Mouse (Mus musculus) midbrain, embryonic 14.5 days (tissue): ENCODE data around the gene Senp6. TPM values are rescaled to one million over a fixed set of nuclear protein-coding genes. Genes with fewer than 3 reads are reported as not detected.

ENCODE experiments used
- ATAC-seq: fragments of 200-750 bp; cut with Nextera tagmentation; 2 replicates; pipeline ENCODE4 v1.8.0; 2017; ENCODE audit warnings: moderate number of reproducible peaks, moderate library complexity; ENCODE audit not compliant: low FRiP score, low TSS enrichment
- DNase-seq: peaks from one replicate; pipeline ENCODE4 v3.0.0-alpha.2; 2015
- H3K27ac ChIP-seq: fragments of 300-500 bp; sonication (generic); replicated peaks from 2 replicates; pipeline ENCODE4 v1.5.1; 2014; ENCODE audit warnings: mild to moderate bottlenecking, low read depth, low read length, moderate library complexity
- H3K27me3 ChIP-seq: fragments of 300-500 bp; sonication (generic); 2 replicates; pipeline ENCODE4 v1.6.1; 2014; ENCODE audit warnings: low read length, control low read depth, mixed read lengths; ENCODE audit not compliant: control insufficient read depth, insufficient read depth
- H3K36me3 ChIP-seq: fragments of 300-500 bp; sonication (generic); 2 replicates; pipeline ENCODE4 v1.6.1; 2014; ENCODE audit warnings: low read length, control low read depth; ENCODE audit not compliant: control insufficient read depth, insufficient read depth
- H3K4me1 ChIP-seq: fragments of 300-500 bp; sonication (generic); 2 replicates; pipeline ENCODE4 v1.6.1; 2014; ENCODE audit warnings: mild to moderate bottlenecking, antibody characterized with exemption, low read length, control low read depth; ENCODE audit not compliant: control insufficient read depth, insufficient read depth
- H3K4me2 ChIP-seq: fragments of 300-500 bp; sonication (generic); 2 replicates; pipeline ENCODE4 v1.6.1; 2014; ENCODE audit warnings: mild to moderate bottlenecking, low read length, moderate library complexity
- H3K4me3 ChIP-seq: fragments of 300-500 bp; sonication (generic); replicated peaks from 2 replicates; pipeline ENCODE4 v1.5.1; 2014; ENCODE audit warnings: low read depth, low read length
- H3K9ac ChIP-seq: fragments of 300-500 bp; sonication (generic); replicated peaks from 2 replicates; pipeline ENCODE4 v1.6.1; 2014; ENCODE audit warnings: mild to moderate bottlenecking, low read length, moderate library complexity
- H3K9me3 ChIP-seq: fragments of 300-500 bp; sonication (generic); 2 replicates; pipeline ENCODE4 v1.6.1; 2016; ENCODE audit warnings: low read length, control low read depth, mixed read lengths; ENCODE audit not compliant: control insufficient read depth
- WGBS: fragments of 180-500 bp; shearing (Covaris S2); extraction: QIAGEN DNeasy Blood & Tissue Kit; methylation state at CpG from one replicate; pipeline ENCODE4 v1.1.7; 2014; 5-methylcytosine and 5-hydroxymethylcytosine counted together
- polyA plus RNA-seq: library from polyadenylated mRNA; unstranded; fragments of >200 nt; fragmentation: Nextera tagmentation; extraction: Ambion mirVana; gene quantifications from 2 replicates; pipeline ENCODE4 v1.2.1, GENCODE M21; 2014

Gene Senp6
- polyA plus RNA-seq, 1 experiment from 2014 or later: 73.4 TPM

DNA sequence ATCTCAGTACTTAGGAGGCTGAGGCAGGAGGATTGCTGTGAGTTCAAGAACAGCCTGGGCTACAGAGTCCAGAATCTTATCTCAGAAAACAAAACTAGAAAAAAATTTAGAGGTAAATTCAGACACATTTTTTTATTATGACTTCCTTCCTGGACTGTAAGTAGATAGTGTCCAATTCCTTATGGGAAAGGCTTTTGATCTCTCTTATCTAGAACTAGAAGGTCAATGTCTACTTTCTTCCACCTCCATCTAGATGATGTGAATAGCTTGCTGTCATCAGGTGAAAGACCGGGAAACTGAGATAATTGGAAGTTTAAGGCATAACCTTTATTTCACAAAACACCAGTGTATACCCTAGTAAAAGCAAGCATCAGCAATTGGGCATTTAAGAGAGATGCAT lies 115.0 kb downstream of the Senp6 start:
- no peak overlapping the region for H3K4me2 ChIP-seq
- no peaks in the 10 kb centered on the region for H3K4me1 ChIP-seq
- no peak for DNase-seq
- ATAC-seq: no peak
- H3K36me3 ChIP-seq: no peaks in the 10 kb centered on the region
- no peak overlapping the region for H3K27ac ChIP-seq
- no peaks in the 10 kb centered on the region for H3K27me3 ChIP-seq
- no peaks in the 10 kb centered on the region for H3K9me3 ChIP-seq
- H3K9ac ChIP-seq: no peak overlapping the region
- H3K4me3 ChIP-seq: no peak overlapping the region
- WGBS: 88% methylated on average over 1 of the region's 1 CpGs

DNA sequence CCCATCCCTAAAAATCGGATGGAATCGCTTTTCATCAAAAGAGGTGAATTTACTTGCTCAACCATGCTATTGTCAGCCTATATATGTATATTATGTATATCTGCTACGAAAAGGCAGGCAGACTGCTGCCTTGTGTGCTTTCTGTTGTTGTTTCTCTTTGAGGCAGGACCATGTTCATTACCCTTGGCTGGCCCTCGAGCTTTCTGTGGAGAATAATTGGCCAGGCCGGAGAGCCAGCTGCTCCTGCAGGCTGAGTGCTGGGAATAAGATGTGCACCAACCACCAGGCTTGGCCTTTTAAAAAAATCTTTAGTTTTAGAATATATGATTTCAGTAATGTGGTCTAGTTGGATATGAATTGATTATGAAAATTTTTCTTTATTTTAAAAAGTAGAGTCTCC lies 117.4 kb downstream of the Senp6 start:
- Histone ChIP-seq H3K4me1 (no peaks in the 10 kb centered on the region), H3K4me3 (no peak overlapping the region), H3K27ac (no peak overlapping the region), H3K27me3 (no peaks in the 10 kb centered on the region), H3K36me3 (no peaks in the 10 kb centered on the region), H3K4me2 (no peak overlapping the region), H3K9ac (no peak overlapping the region), H3K9me3 (no peaks in the 10 kb centered on the region)
- DNase-seq (no peak), ATAC-seq (no peak)
- 62% methylated on average over 5 of the region's 5 CpGs for WGBS

DNA sequence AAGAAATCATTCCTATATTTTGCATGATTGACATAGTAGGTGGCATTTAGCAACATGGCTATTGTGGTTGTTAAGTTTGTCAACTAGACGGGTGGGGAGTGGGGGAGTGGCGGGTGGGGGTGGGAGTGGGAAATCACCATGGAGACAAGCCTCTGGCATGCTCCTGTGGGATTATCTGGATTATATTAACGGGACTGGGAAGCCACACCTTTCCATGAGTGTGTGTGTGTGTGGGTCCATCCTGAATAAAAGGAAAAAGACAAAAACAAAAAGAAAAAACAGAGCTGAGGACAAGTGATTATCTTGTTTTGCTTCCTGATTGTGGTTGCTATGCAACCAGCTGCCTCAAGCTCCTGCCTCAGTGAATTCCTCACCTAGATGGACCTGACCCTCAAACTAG lies 119.0 kb downstream of the Senp6 start:
- Histone ChIP-seq H3K4me3 (no peak overlapping the region), H3K9me3 (no peaks in the 10 kb centered on the region), H3K27ac (no peak overlapping the region), H3K36me3 (no peaks in the 10 kb centered on the region), H3K27me3 (no peaks in the 10 kb centered on the region), H3K9ac (no peak overlapping the region), H3K4me1 (no peaks in the 10 kb centered on the region), H3K4me2 (no peak overlapping the region)
- WGBS: 32% methylated on average over 3 of the region's 3 CpGs
- DNase-seq (no peak), ATAC-seq (no peak)

GRCm38 (mm10) chr9:80186693-80187092 lies 120.0 kb downstream of the Senp6 start:
- DNase-seq: no peak

GRCm38 (mm10) chr9:80188324-80188893 lies 121.7 kb downstream of the Senp6 start:
- 23% methylated on average over 5 of the region's 5 CpGs for WGBS
- no peak overlapping the region for H3K4me3 ChIP-seq
- H3K27me3 ChIP-seq: no peaks in the 10 kb centered on the region
- H3K4me1 ChIP-seq: no peaks in the 10 kb centered on the region
- no peak for DNase-seq
- ATAC-seq: no peak
- H3K9me3 ChIP-seq: no peaks in the 10 kb centered on the region
- no peaks in the 10 kb centered on the region for H3K36me3 ChIP-seq
- H3K4me2 ChIP-seq: no peak overlapping the region
- no peak overlapping the region for H3K27ac ChIP-seq
- H3K9ac ChIP-seq: no peak overlapping the region

More at GRCm38 (mm10) chr9:80186693-80187092, 120.0 kb downstream of the Senp6 start:
- Histone ChIP-seq H3K27me3 (no peaks in the 10 kb centered on the region), H3K36me3 (no peaks in the 10 kb centered on the region), H3K9me3 (no peaks in the 10 kb centered on the region), H3K4me3 (no peak overlapping the region), H3K27ac (no peak overlapping the region), H3K4me1 (no peaks in the 10 kb centered on the region), H3K4me2 (no peak overlapping the region), H3K9ac (no peak overlapping the region)
- WGBS: 90% methylated on average over 8 of the region's 8 CpGs
- peak; percentile 24; the same call in 1 of the 2 replicates for ATAC-seq

DNA sequence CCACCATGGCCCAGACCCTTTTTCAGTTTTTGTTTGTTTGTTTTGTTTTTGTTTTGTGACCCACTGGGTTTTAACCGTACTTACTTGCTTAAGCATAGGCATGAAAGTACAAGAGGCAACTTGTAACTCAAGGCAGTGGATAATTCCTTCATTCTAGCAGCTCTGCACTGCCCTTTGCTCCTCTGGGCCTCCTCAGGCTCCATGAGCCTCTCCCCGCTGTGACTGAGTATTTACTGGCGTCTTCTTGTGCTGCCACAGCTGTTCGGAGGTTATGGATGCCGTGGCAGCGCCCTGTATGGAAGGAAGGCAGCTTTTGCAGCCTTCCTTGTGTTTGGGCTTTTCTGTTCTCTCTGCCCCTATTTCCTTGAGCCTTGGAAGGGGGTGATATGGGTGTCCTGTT lies 124.5 kb downstream of the Senp6 start:
- H3K36me3 ChIP-seq: no peaks in the 10 kb centered on the region
- no peaks in the 10 kb centered on the region for H3K27me3 ChIP-seq
- H3K9ac ChIP-seq: no peak overlapping the region
- no peak overlapping the region for H3K4me2 ChIP-seq
- 78% methylated on average over 6 of the region's 6 CpGs for WGBS
- H3K27ac ChIP-seq: no peak overlapping the region
- H3K4me1 ChIP-seq: peaks cover 3% of the 10 kb centered on the region; the same call in 1 of the 2 replicates
- H3K9me3 ChIP-seq: no peaks in the 10 kb centered on the region
- DNase-seq: no peak
- no peak for ATAC-seq
- H3K4me3 ChIP-seq: no peak overlapping the region

GRCm38 (mm10) chr9:80192324-80192723 lies 125.6 kb downstream of the Senp6 start:
- no peak overlapping the region for H3K4me3 ChIP-seq
- 93% methylated on average over 10 of the region's 10 CpGs for WGBS
- H3K27ac ChIP-seq: no peak overlapping the region
- no peaks in the 10 kb centered on the region for H3K36me3 ChIP-seq
- H3K9ac ChIP-seq: no peak overlapping the region
- H3K4me2 ChIP-seq: no peak overlapping the region
- H3K27me3 ChIP-seq: no peaks in the 10 kb centered on the region
- peaks cover 9% of the 10 kb centered on the region; the same call in 1 of the 2 replicates for H3K4me1 ChIP-seq
- ATAC-seq (no peak), DNase-seq (no peak)
- no peaks in the 10 kb centered on the region for H3K9me3 ChIP-seq

DNA sequence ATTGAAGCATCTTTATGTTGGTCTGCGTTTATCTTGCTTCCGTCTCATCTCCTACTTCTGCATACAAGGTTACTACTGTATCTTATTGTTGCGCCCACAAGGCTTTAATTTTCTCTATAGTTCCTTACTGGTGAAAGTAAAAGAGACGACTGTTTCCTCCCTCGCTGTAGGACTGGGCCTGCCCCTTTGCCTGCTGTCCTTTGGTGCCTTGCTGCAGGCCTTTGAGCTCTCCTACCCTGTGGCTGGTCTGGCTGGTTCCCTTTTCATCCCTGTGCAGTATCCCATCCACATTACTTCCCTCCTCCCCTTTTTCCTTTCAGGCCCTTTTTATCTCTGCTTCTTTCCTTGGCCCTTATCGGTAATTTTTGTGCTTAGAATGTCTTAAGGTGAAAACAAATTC lies 127.7 kb downstream of the Senp6 start:
- Histone ChIP-seq H3K36me3 (no peaks in the 10 kb centered on the region), H3K9me3 (no peaks in the 10 kb centered on the region), H3K27ac (no peak overlapping the region), H3K4me2 (no peak overlapping the region), H3K4me1 (peaks cover 9% of the 10 kb centered on the region; the same call in 1 of the 2 replicates), H3K27me3 (no peaks in the 10 kb centered on the region), H3K4me3 (no peak overlapping the region), H3K9ac (no peak overlapping the region)
- WGBS: 70% methylated on average over 6 of the region's 6 CpGs
- no peak for DNase-seq
- ATAC-seq: no peak
